Mouse (Mus musculus) heart, adult 2 months (tissue): Measurements from ENCODE around the gene Tuba4a. TPM values are rescaled to one million over a fixed set of nuclear protein-coding genes. Genes with fewer than 3 reads are reported as not detected.

Experiments
- DNase-seq, 2 experiments: peaks; one replicate each; pipeline ENCODE4 v3.0.0; 2021
- H3K27ac ChIP-seq: fragments of 200-600 bp; 2 replicates; pipeline ENCODE4 v1.8.1; 2022
- H3K27me3 ChIP-seq: fragments of 200-500 bp; 2 replicates; pipeline ENCODE4 v1.6.1; 2012; ENCODE audit warnings: mild to moderate bottlenecking, low read length, inconsistent platforms, mixed read lengths; ENCODE audit not compliant: control insufficient read depth, insufficient read depth
- H3K36me3 ChIP-seq: fragments of 200-500 bp; 2 replicates; pipeline ENCODE4 v1.6.1; 2012; ENCODE audit warnings: low read length, inconsistent platforms; ENCODE audit not compliant: control insufficient read depth, insufficient read depth
- H3K4me1 ChIP-seq: fragments of 200-500 bp; 2 replicates; pipeline ENCODE4 v1.6.1; 2011; ENCODE audit warnings: low read length; ENCODE audit not compliant: control insufficient read depth, insufficient read depth
- H3K4me3 ChIP-seq: fragments of 200-600 bp; 2 replicates; pipeline ENCODE4 v1.8.1; 2022
- H3K79me2 ChIP-seq: fragments of 200-500 bp; replicated peaks from 2 replicates; pipeline ENCODE4 v1.6.1; 2012; ENCODE audit warnings: mild to moderate bottlenecking, inconsistent platforms, low read length, moderate library complexity, mixed read lengths; ENCODE audit not compliant: control insufficient read depth, insufficient read depth
- H3K9ac ChIP-seq: fragments of 200-500 bp; 2 replicates; pipeline ENCODE4 v1.6.1; 2012; ENCODE audit warnings: low read depth, mild to moderate bottlenecking, control low read depth, inconsistent platforms, low read length, mixed read lengths
- CTCF ChIP-seq: fragments of 200-600 bp; IDR thresholded peaks from 2 replicates; pipeline ENCODE4 v1.8.1; 2022; ENCODE audit warnings: antibody characterized with exemption, mild to moderate bottlenecking, moderate library complexity
- EP300 ChIP-seq: fragments of 200-500 bp; IDR thresholded peaks from 2 replicates; pipeline ENCODE4 v1.6.1; 2011; ENCODE audit warnings: low read depth, low read length, control low read depth; ENCODE audit not compliant: insufficient read depth
- POLR2A ChIP-seq: fragments of 200-500 bp; IDR thresholded peaks from 2 replicates; pipeline ENCODE4 v1.6.1; 2011; ENCODE audit warnings: mild to moderate bottlenecking, low read depth, low read length, control low read depth; ENCODE audit not compliant: insufficient read depth
- WGBS: fragments of 180-500 bp; shearing (Covaris S2); methylation state at CpG from one replicate; pipeline ENCODE4 v1.1.7; 2018; 5-methylcytosine and 5-hydroxymethylcytosine counted together
- intact Hi-C: fragments of 180-260 bp; cut with DNase I; formaldehyde crosslinking; loops from one replicate; pipeline ENCODE4 v1.15.1; 2025
- polyA plus RNA-seq: library from polyadenylated mRNA; depleted of rRNA; stranded (reverse); fragments of >200 nt; gene quantifications from 2 replicates; pipeline ENCODE4 v1.2.3, GENCODE M21; 2012
- total RNA-seq, 2 experiments: library from RNA; stranded (reverse); gene quantifications; 2 replicates each; pipeline ENCODE4 v1.2.3; 2021

Tuba4a gene
- total and polyA plus RNA-seq, 3 experiments, result 781 to 976 (median 973) TPM

DNA sequence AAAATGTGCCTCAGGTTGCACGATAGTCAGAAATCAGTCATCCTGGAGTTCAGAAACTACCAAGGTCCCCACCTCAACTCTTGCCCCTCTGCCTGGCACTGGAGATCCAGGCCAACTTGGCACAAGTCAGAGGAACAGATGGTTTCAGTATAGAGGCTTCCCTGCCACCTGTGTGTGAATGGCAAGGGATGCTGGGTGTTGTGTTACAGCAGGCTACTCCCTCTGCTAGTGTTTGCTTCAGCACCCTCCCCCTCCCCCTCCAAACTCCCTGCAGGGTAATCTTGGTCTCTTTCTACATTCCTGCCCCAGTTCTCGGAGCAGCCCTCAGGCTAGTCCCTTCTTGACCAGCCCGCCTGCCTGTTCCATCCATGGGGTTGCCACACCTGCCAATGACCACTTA, 30.8 kb upstream of the Tuba4a start:
- Histone ChIP-seq H3K4me1 (peaks cover 15% of the 10 kb centered on the region), H3K9ac (no peak overlapping the region), H3K27ac (no peak overlapping the region), H3K79me2 (no peaks in the 10 kb centered on the region), H3K36me3 (no peaks in the 10 kb centered on the region), H3K27me3 (no peaks in the 10 kb centered on the region), H3K4me3 (no peak overlapping the region)
- intact Hi-C loops, result loop anchor here (5.0 kb wide), 3 partner anchors 67 to 303 kb away; partner anchors contain the start of genes Abcb6 and Dnpep
- 77% methylated on average over 3 of the region's 3 CpGs for WGBS
- TF ChIP-seq EP300 (no peak), POLR2A (no peak), CTCF (no peak)
- DNase-seq, result no peak

DNA sequence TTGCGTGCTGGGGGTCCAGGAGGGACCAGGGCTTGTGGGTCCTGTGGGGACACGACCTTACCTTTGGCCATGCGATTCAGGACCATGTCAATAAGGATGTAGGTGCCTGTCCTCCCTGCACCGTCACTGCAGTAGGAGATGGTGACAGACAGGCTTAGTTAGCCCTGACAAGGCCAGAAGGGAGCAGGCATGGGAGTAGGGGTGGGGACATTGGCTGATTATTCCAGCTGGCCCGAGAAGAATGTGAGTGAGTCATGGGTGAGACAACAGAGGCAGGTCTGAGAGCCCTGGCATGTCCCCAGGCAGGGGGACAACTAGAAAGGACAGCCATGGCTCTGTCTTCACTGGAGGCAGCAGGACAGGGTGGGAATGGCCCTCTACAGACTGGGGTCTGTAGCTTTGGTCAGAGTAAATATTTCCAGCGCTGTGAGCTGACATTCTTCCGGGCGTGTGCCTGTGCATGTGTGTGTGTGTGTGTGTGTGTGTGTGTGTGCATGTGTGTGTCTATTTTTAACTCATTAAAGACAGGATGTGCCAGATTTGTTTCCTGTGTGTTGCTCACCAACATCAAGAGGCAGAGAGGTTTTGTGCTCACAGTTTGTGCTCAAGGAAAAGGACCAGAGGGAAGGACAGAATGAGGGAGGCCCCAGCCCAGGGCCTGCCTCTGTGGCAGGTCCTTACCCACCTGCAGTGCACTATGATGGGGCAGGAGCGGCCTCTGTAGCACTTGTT, 28.5 kb upstream of the Tuba4a start:
- TF ChIP-seq POLR2A (peak; percentile 64), CTCF (no peak), EP300 (no peak)
- peak; percentile 66 to 82 for DNase-seq
- Histone ChIP-seq H3K36me3 (no peaks in the 10 kb centered on the region), H3K4me1 (peaks cover 15% of the 10 kb centered on the region), H3K9ac (peak overlapping the region; percentile 61), H3K27ac (peak overlapping the region; percentile 92), H3K79me2 (no peaks in the 10 kb centered on the region), H3K4me3 (peak overlapping the region; percentile 24; the same call in 1 of the 2 replicates), H3K27me3 (no peaks in the 10 kb centered on the region)
- WGBS, result 28% methylated on average over 9 of the region's 9 CpGs
- intact Hi-C loops, result no loop called here

DNA sequence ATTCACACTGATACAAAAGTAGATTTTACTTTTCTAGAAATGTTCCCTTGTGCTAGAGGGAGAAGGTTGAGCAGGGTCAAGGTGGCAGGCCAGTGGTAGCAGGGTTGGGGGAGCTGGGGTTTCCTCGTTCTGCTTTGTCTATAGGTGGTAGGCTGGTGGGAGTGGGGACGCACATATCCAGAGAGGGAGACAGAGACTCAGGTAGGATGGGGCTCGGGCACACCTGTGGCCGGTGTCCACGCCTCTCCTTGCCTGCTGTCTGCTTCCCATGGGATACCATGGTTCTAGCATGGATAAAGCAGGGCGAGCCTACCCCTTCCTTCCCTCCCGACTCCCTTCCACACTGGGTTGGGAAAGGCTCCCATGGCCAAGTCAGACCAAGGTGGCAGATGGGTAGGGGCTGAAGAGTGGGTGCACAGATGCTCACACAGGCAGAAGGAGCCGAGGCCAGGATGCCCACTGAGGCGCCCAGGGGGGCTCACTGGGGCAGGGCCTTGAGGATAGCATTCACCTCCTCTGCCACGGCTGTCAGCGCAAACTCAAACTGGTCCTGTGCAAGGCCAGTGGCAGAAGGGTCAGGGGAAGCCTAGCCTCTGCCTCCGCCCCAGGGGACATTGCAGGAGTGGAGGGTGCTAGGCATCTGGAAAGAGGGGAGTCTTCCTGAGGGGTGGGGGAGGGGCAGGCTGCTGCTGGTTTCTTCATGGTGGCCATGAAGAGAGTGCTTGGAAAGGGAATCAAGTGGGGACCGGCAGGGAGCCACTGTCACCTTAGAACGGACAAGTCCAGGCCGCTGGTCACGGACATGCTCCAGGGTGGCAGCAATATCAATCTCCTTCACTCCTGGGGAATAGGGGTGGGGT, 27.6 kb upstream of the Tuba4a start:
- intact Hi-C loops, result loop anchor here (1.0 kb wide), 1 partner anchor 11 kb away; the partner anchor contains the start of gene Dnajb2
- Histone ChIP-seq H3K27me3 (no peaks in the 10 kb centered on the region), H3K79me2 (no peaks in the 10 kb centered on the region), H3K9ac (peak overlapping the region; percentile 54), H3K4me3 (peak overlapping the region; percentile 24; the same call in 1 of the 2 replicates), H3K27ac (peak overlapping the region; percentile 92), H3K36me3 (no peaks in the 10 kb centered on the region), H3K4me1 (peaks cover 15% of the 10 kb centered on the region)
- 80% methylated on average over 16 of the region's 16 CpGs for WGBS
- DNase-seq, result peak in 1 of 2 experiments; percentile 44
- no peak for TF ChIP-seq CTCF
- no peak for TF ChIP-seq EP300
- TF ChIP-seq POLR2A, result no peak

DNA sequence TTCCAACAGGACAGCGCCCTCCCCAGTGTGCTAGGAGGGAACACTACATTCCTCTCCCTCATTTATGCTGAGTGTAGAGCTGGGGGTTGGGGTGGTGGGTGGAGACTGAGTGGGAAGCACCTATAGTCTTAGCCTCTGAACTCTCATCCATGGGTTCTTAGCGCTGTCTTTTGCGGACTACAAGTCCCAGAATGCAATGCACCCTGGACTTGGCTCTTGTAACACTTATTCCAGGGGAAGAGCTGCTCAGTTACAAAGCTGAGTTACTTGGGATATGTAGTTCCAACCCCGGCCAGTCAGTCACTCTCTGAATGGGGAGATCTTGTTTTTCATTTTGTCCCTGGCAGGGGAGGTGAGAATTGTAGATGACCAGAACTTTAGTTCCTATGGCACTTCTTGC, 25.2 kb upstream of the Tuba4a start:
- peak; percentile 39 to 50 for DNase-seq

DNA sequence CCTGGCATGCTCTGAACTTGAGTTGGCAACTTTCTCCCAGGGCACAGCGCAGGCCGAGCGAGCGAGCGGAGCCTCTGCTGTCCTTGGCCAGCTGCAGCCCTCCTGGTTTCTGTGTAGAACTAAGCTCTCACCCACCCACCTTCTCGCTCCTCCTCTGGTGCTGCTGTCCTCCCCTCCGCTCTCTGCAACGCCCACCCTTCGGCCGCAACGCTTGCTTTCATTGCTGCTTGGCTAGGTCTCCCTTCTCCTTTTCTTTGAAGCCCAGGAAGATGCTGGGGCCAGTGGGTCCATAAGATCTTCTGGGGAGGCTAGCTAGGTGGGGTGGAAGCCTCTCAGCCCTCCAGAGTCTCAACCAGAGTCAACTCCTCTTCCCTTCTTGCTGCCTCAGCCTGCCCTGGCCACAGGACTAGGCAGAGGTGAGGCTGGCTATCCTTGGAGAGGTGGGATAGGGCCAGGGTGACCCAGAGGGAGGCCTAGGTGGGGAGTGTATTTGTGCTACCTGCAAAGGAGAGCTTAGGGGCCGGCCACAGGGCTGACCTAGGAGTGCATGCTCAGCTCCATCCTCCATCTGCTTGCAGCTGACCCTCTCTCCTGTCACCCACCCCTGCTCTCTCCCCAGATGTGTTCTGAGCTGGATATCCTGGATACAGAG, 24.6 kb upstream of the Tuba4a start:
- DNase-seq, result no peak
- H3K9ac ChIP-seq, result no peak overlapping the region
- TF ChIP-seq POLR2A, result no peak
- TF ChIP-seq EP300, result no peak
- TF ChIP-seq CTCF, result no peak
- H3K79me2 ChIP-seq, result no peaks in the 10 kb centered on the region
- H3K4me3 ChIP-seq, result no peak overlapping the region
- intact Hi-C loops, result no loop called here
- no peaks in the 10 kb centered on the region for H3K36me3 ChIP-seq
- no peaks in the 10 kb centered on the region for H3K27me3 ChIP-seq
- H3K4me1 ChIP-seq, result peaks cover 13% of the 10 kb centered on the region
- WGBS, result 87% methylated on average over 12 of the region's 12 CpGs
- H3K27ac ChIP-seq, result no peak overlapping the region

More for the DNA sequence above, 25.2 kb upstream of the Tuba4a start:
- Histone ChIP-seq H3K4me1 (peaks cover 13% of the 10 kb centered on the region), H3K79me2 (no peaks in the 10 kb centered on the region), H3K4me3 (no peak overlapping the region), H3K27ac (no peak overlapping the region), H3K9ac (no peak overlapping the region), H3K36me3 (no peaks in the 10 kb centered on the region), H3K27me3 (no peaks in the 10 kb centered on the region)
- no peak for TF ChIP-seq CTCF
- no peak for TF ChIP-seq EP300
- no peak for TF ChIP-seq POLR2A
- intact Hi-C loops, result no loop called here
- WGBS, result 28% methylated on average over 4 of the region's 4 CpGs
